Mouse (Mus musculus): ENCODE data around the gene Rbp4. TPM values are rescaled to one million over a fixed set of nuclear protein-coding genes. Genes with fewer than 3 reads are reported as not detected.

Gene Rbp4
- polyA plus RNA-seq (2016; fragmentation: Nextera tagmentation; extraction: Ambion mirVana), result 1.3 and 2.1 TPM in 2 replicates

DNA sequence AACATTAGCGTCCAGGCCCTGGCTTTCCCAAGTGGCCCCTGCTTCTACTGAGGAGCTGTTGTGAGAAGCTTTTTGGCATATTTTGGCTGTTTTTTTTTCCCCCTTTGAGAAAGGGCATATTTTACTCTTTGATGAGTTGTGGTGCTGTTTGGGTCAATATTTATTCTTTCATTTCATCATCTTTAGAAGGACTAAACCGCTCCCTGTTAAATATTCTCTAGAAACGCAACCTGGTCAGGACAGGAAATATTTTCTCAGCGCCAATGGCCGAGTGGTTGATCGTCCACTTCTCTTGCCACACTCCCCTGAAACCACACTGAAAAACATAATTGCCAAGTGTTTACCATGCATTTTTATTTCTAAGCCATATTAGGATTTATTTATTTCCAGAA, at the start of gene Rbp4:
Gene Rbp4, minus strand, starts transcription at position 63 of the 392 bp plus-strand sequence.
- no peaks in the 10 kb centered on the region for H3K36me3 ChIP-seq
- peak within 1 kb of the TSS; percentile 96 for H3K4me2 ChIP-seq (replicated peaks)
- no peaks in the 10 kb centered on the region; the same call in 1 of the 2 replicates for H3K9me3 ChIP-seq
- peak within 1 kb of the TSS; percentile 59 for H3K4me3 ChIP-seq
- H3K27me3 ChIP-seq (replicated peaks), result peaks cover 21% of the 10 kb centered on the region
- ATAC-seq (ENCODE audit: low FRiP score, low read depth), result no peak
- peak within 1 kb of the TSS; percentile 61 for H3K9ac ChIP-seq
- H3K4me1 ChIP-seq, result peaks cover 5% of the 10 kb centered on the region; the same call in 1 of the 2 replicates
- 74% methylated on average over 6 of the region's 6 CpGs for WGBS
- H3K27ac ChIP-seq, result no peak within 1 kb of the TSS

DNA sequence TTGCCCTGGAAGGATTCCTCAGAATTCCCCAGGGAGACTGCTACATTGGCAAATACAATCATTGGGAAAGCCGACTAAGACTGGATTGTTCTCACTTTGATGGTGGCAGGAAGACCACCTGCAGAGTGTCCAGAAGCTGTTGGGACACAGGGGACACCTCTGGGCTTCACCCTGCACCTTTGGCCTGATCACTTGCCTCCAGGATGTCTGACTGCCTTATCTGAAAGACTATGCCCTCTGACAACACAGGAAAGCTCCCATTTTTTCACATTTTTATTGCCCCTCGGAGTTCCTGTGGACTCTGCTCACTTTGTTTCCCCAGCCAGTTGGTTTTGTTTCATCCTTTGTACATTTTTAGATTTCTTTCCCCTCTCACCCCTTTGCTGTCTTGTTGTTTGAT, 39.6 kb upstream of the Rbp4 start:
- no peaks in the 10 kb centered on the region for H3K4me1 ChIP-seq
- ATAC-seq (ENCODE audit: low FRiP score, low read depth), result no peak
- no peaks in the 10 kb centered on the region for H3K9me3 ChIP-seq
- no peak overlapping the region for H3K9ac ChIP-seq
- H3K4me3 ChIP-seq, result no peak overlapping the region
- H3K27ac ChIP-seq, result no peak overlapping the region
- no peaks in the 10 kb centered on the region for H3K27me3 ChIP-seq (replicated peaks)
- H3K36me3 ChIP-seq, result no peaks in the 10 kb centered on the region
- no peak overlapping the region for H3K4me2 ChIP-seq (replicated peaks)
- WGBS, result 45% methylated on average over 2 of the region's 2 CpGs

DNA sequence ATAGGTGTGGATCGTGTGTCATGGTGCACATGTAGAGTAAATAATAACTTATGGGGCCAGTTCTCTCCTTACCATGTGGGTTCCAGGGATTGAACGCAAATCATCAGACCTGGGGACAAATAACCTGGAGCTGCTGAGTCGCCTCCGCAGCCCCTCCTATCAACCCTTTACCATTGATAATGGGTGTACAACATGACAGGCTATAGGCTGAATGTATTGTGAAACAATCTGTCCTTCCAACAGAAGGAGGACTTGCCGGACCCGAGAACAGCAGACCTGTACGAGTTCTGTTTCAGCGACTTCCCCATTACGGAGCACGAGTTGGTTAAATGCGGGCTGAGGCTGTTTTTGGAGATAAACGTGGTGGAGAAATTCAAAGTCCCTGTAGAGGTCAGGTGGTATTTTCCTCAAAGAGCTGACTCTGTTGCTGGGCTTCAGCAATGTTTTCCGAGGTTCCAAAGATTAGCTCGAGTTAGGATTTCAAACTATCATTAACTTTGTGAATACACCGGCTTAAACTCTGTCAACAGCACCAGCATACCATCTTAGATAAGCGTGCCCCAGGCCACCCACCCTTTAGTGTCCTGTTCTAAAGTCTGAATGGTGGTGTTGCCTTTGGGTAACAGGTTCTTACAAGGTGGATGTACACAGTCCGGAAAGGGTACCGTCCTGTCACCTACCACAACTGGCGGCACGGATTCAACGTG, 36.7 kb upstream of the Rbp4 start:
- H3K4me2 ChIP-seq (replicated peaks), result no peak overlapping the region
- ATAC-seq (ENCODE audit: low FRiP score, low read depth), result no peak
- no peak overlapping the region for H3K9ac ChIP-seq
- H3K27ac ChIP-seq, result no peak overlapping the region
- H3K4me3 ChIP-seq, result no peak overlapping the region
- no peaks in the 10 kb centered on the region for H3K4me1 ChIP-seq
- 95% methylated on average over 21 of the region's 21 CpGs for WGBS
- no peaks in the 10 kb centered on the region for H3K36me3 ChIP-seq
- H3K27me3 ChIP-seq (replicated peaks), result no peaks in the 10 kb centered on the region
- no peaks in the 10 kb centered on the region for H3K9me3 ChIP-seq

DNA sequence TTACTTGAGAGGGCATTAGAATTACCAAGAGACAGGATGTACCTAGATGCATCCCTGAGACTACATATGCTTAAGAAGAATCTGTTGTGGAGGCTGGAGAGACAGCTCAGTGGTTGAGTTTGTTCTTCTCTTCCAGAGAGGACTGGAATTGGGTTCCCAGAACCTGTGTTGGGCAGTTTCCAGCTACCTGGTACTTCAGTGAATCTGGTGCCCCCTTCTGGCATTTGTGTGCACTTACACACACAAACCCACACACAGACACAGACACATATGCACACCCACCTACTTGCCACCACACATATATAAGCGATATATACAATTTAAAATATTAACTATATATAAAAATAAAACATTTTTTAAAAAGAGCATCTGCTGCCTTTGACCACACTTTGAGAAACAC, 31.2 kb upstream of the Rbp4 start:
- Histone ChIP-seq H3K4me2 (replicated peaks) (no peak overlapping the region), H3K27me3 (replicated peaks) (no peaks in the 10 kb centered on the region), H3K27ac (no peak overlapping the region), H3K9me3 (no peaks in the 10 kb centered on the region), H3K9ac (no peak overlapping the region), H3K4me1 (no peaks in the 10 kb centered on the region), H3K4me3 (no peak overlapping the region), H3K36me3 (no peaks in the 10 kb centered on the region)
- no peak for ATAC-seq (ENCODE audit: low FRiP score, low read depth)
- WGBS, result 100% methylated on average over 1 of the region's 1 CpGs

DNA sequence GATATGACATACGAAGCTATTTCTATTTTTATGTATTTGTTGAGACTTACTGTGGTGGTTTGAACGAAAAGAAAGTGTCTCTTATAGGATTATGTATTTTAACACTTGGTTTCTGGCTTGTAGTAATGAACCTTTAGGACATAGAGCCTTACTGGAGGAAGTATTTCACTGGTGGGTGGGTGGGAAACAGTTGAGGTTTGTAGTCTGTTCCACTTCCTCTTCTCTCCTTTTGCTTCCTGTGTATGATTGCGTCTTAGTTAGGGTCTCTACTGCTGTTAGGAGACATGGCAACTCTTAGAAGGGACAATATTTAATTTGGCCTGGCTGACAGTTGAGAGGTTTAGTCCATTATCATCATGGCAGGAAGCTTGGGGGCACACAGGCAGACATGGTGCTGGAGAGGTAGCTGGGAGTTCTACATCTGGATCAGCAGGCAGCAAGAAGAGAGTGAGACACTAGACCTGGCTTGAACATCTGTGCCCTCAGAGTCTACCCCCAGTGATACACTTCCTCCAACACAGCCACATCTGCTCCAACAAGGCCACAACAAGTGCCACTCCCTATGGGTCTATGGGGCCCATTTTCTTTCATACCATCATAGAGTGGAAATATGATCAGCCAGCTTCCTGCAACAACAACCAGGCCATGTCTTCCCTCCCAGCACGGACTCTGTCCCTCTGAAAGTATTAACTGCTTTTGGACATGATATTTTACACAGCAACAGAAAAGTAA, 18.6 kb upstream of the Rbp4 start:
- no peak for ATAC-seq (ENCODE audit: low FRiP score, low read depth)
- no peak overlapping the region for H3K4me2 ChIP-seq (replicated peaks)
- H3K4me1 ChIP-seq, result no peaks in the 10 kb centered on the region
- H3K9ac ChIP-seq, result no peak overlapping the region
- H3K27me3 ChIP-seq (replicated peaks), result no peaks in the 10 kb centered on the region
- no peak overlapping the region for H3K27ac ChIP-seq
- H3K36me3 ChIP-seq, result no peaks in the 10 kb centered on the region
- 75% methylated on average over 4 of the region's 4 CpGs for WGBS
- H3K9me3 ChIP-seq, result no peaks in the 10 kb centered on the region
- H3K4me3 ChIP-seq, result no peak overlapping the region

DNA sequence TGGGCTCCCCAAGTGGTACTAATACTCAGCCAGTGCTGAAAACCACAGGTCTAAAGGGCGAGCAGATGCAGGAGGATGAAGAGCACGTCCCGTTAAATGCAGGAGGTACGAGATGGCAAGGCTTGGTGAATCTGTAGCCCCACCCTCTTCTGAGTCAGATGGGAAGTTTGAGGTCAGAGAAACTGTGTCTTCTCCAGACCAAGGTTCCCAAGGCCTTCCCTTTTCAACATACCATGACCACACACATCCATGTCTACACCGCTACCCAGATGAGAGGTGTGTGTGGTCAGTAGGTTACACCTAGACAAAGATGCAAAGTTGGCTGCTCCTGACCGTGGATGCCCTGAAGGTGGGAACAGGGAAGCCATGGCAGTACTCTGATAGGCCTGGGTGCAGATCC, 9.7 kb upstream of the Rbp4 start:
- no peak for ATAC-seq (ENCODE audit: low FRiP score, low read depth)
- WGBS, result 92% methylated on average over 6 of the region's 6 CpGs
- no peak overlapping the region for H3K27ac ChIP-seq

DNA sequence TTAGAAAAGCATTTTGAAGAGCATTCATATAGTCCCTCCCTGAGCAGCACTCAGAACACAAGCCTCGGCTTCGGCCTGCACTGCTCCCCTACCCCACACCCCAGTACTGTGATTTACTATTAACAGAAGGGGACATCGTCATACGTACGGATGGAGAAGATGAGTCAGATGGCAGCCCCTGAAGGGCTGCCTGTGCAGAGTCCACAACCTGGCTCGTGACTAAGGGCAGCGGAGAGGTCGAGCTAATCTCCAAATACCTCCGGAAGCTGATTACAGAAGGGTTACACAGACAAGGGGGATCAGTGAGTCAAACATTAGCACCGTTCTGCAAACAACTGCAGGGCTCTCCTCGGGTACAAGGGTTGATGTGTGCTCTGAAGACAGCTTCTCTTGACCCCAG, 8.9 kb upstream of the Rbp4 start:
- Histone ChIP-seq H3K27ac (no peak overlapping the region), H3K4me3 (no peak overlapping the region), H3K36me3 (no peaks in the 10 kb centered on the region), H3K9ac (no peak overlapping the region), H3K9me3 (no peaks in the 10 kb centered on the region), H3K27me3 (replicated peaks) (no peaks in the 10 kb centered on the region), H3K4me2 (replicated peaks) (no peak overlapping the region), H3K4me1 (no peaks in the 10 kb centered on the region)
- WGBS, result 85% methylated on average over 11 of the region's 11 CpGs
- no peak for ATAC-seq (ENCODE audit: low FRiP score, low read depth)

More for the DNA sequence above, 9.7 kb upstream of the Rbp4 start:
- Histone ChIP-seq H3K27me3 (replicated peaks) (no peaks in the 10 kb centered on the region), H3K4me2 (replicated peaks) (no peak overlapping the region), H3K4me1 (no peaks in the 10 kb centered on the region), H3K36me3 (no peaks in the 10 kb centered on the region), H3K9me3 (no peaks in the 10 kb centered on the region), H3K4me3 (no peak overlapping the region), H3K9ac (no peak overlapping the region)

DNA sequence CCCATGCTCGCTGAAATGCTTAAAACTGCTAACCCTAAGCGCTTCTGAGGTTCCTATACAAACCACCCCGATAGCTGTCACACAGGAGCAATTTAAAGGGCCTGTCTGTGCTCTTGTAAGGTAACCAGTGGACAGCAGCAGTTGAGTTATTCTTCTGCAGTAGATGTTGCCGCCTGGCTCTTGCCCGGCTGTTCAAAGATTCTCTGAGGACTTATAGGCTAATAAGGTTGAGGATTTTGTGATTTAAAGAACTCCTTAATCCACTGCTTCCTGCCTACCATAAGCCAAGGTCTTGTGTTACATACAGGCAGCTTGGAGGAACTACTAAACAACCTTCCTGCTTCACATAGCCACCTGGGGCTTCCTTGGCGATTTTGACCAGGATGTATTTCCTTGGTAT, 7.4 kb upstream of the Rbp4 start, which contains the start of gene Pde6c:
Gene Pde6c, plus strand, starts transcription at position 301 of the 400 bp plus-strand sequence.
- no peaks in the 10 kb centered on the region for H3K9me3 ChIP-seq
- no peak for ATAC-seq (ENCODE audit: low FRiP score, low read depth)
- H3K4me2 ChIP-seq (replicated peaks), result no peak within 1 kb of the TSS
- H3K27me3 ChIP-seq (replicated peaks), result no peaks in the 10 kb centered on the region
- H3K4me3 ChIP-seq, result no peak within 1 kb of the TSS
- no peak within 1 kb of the TSS for H3K27ac ChIP-seq
- H3K4me1 ChIP-seq, result no peaks in the 10 kb centered on the region
- 88% methylated on average over 6 of the region's 6 CpGs for WGBS
- no peak within 1 kb of the TSS for H3K9ac ChIP-seq
- H3K36me3 ChIP-seq, result no peaks in the 10 kb centered on the region

DNA sequence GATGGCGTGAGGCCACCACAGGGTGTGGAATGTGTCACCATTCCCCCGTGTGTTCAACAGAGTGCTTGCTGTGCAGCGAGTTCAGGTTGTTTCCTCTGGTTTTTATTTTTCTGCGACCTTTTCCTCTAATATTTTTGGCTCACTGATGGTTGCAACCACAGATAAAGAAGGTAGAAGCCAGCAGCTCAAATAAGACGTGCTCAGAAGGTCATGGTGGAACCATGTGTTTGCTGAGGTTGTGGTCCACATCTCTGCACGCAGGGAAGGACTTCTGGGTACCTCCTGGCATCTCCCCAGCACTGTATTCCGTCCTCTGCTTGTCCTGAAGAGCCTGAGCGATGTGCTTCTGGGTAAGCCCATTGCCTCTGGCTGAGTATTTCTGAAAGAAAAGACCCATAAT, 1.6 kb upstream of the Rbp4 start:
- Histone ChIP-seq H3K9ac (no peak overlapping the region), H3K9me3 (no peaks in the 10 kb centered on the region), H3K4me3 (no peak overlapping the region), H3K27ac (no peak overlapping the region), H3K27me3 (replicated peaks) (peaks cover 21% of the 10 kb centered on the region), H3K36me3 (no peaks in the 10 kb centered on the region), H3K4me2 (replicated peaks) (no peak overlapping the region), H3K4me1 (peaks cover 5% of the 10 kb centered on the region; the same call in 1 of the 2 replicates)
- no peak for ATAC-seq (ENCODE audit: low FRiP score, low read depth)
- 73% methylated on average over 8 of the region's 8 CpGs for WGBS

DNA sequence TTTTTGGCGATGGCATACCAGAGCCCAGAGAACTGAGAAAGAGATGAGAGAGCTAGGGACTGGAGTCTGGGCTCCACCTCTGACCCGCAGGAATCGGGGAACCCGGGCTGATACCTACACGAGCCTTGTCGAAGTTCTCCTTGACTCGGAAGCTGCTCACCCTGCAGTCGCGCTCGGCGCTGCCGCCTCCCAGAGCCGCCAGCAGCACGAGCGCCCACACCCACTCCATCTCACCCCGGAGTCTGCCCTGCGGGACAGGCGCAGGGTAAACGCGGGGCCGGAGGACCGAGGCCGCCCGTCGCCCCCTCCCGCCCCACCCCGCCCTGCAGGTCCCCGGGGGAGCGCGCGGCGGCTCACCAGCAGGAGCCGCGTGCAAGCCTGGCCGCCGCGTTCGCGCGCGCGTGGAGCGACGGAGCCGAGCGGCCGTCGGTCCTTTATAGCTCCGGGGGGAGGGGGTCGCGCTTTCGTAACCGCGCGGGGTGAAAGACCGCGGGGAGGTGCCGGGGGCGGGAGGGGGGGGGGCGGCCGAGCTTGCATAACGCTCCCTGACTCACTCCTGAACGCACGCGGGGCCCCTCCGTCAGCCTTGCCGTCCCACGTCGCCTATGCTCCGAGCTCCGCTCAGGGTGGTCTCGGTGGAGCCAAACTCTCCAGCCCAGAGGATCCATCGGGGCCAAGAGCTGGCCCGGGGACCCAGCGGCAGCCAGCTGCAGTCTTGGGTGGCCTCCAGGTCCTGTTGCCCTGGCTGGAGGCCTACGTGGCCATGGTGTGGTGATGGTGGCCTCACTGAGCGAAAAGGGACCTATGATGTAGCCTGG, 471 bp downstream of the Rbp4 start:
- ATAC-seq (ENCODE audit: low FRiP score, low read depth), result peak; percentile 76
- H3K4me3 ChIP-seq, result peak overlapping the region; percentile 59
- peak overlapping the region; percentile 61 for H3K9ac ChIP-seq
- H3K4me1 ChIP-seq, result peaks cover 5% of the 10 kb centered on the region; the same call in 1 of the 2 replicates
- no peak overlapping the region for H3K27ac ChIP-seq
- H3K36me3 ChIP-seq, result no peaks in the 10 kb centered on the region
- H3K9me3 ChIP-seq, result no peaks in the 10 kb centered on the region; the same call in 1 of the 2 replicates
- peak overlapping the region; percentile 96 for H3K4me2 ChIP-seq (replicated peaks)
- peaks cover 21% of the 10 kb centered on the region for H3K27me3 ChIP-seq (replicated peaks)
- WGBS, result 1% methylated on average over 68 of the region's 77 CpGs

DNA sequence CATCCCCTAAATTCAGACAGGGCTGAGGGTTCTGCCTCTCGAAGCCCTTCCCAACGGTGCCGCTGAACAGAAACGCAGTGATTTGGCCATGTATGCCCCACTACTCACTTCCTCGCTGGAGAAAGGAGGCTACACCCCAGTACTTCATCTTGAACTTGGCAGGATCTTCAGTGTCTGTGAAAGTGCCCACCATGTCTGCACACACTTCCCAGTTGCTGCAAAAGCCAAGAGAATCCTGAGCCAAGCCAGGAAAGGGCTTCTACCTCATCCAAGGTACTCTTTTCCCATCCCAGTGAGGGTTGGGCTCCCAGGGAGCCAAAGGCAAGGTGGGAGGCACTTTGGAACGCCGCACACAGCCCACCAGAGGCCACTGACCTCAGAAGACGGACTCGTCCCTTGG, 1.2 kb downstream of the Rbp4 start:
- no peak overlapping the region for H3K9ac ChIP-seq
- no peak for ATAC-seq (ENCODE audit: low FRiP score, low read depth)
- H3K27ac ChIP-seq, result no peak overlapping the region
- H3K36me3 ChIP-seq, result no peaks in the 10 kb centered on the region
- peak overlapping the region; percentile 96 for H3K4me2 ChIP-seq (replicated peaks)
- H3K9me3 ChIP-seq, result no peaks in the 10 kb centered on the region; the same call in 1 of the 2 replicates
- H3K4me3 ChIP-seq, result peak overlapping the region; percentile 59
- peaks cover 21% of the 10 kb centered on the region for H3K27me3 ChIP-seq (replicated peaks)
- peaks cover 5% of the 10 kb centered on the region; the same call in 1 of the 2 replicates for H3K4me1 ChIP-seq
- WGBS, result 30% methylated on average over 9 of the region's 9 CpGs
